Mouse (Mus musculus) CD4-positive, CD25-positive, alpha-beta regulatory T cell (primary cell): ENCODE measurements around the gene Ankmy2. TPM values are rescaled to one million over a fixed set of nuclear protein-coding genes. Genes with fewer than 3 reads are reported as not detected.

Experiments
- polyA plus RNA-seq: library from polyadenylated mRNA; unstranded; fragments of 100-300 nt; shearing (Covaris generic); gene quantifications from one replicate; pipeline ENCODE4 v1.2.1, GENCODE M21; 2017

Gene Ankmy2
- 42.5 TPM for polyA plus RNA-seq

GRCm38 (mm10) chr12:36156637-36157303 is at the start of gene Ankmy2:
Ankmy2 (plus strand) TSS chr12:36157114.

GRCm38 (mm10) chr12:36157638-36158308 is 859 bp downstream of the Ankmy2 start, which contains the start of gene Bzw2:
Bzw2 (minus strand) TSS chr12:36158080.

Other genes starting within 250 kb of the Ankmy2 start
- gene Agr3, start 231.5 kb upstream of the Ankmy2 start, polyA plus RNA-seq = not detected
- not detected for gene Agr2, start 164.2 kb upstream of the Ankmy2 start, polyA plus RNA-seq
- gene Tspan13, start 114.6 kb upstream of the Ankmy2 start, polyA plus RNA-seq = 392 TPM
- 190 TPM for gene Bzw2, start 966 bp downstream of the Ankmy2 start, polyA plus RNA-seq
- gene Lrrc72, start 96.3 kb downstream of the Ankmy2 start, polyA plus RNA-seq = not detected
- gene Sostdc1, start 157.0 kb downstream of the Ankmy2 start, polyA plus RNA-seq = 0.36 TPM
- gene Ispd, start 224.3 kb downstream of the Ankmy2 start, polyA plus RNA-seq = 1.2 TPM
- gene D630036H23Rik, start 225.1 kb downstream of the Ankmy2 start, polyA plus RNA-seq = 0.31 TPM